Mouse (Mus musculus): ENCODE results near the gene Trip10. TPM values are rescaled to one million over a fixed set of nuclear protein-coding genes. Genes with fewer than 3 reads are reported as not detected.
A peak's percentile ranks its signal among the peaks of the same experiment; 100 is the strongest.

The Trip10 gene
- total and polyA plus RNA-seq, 3 experiments, result 10.9 to 20.8 TPM; not detected in 1

GRCm38 (mm10) chr17:57221911-57222310 is 27.3 kb upstream of the Trip10 start:
- H3K27ac ChIP-seq (ENCODE audit: control insufficient read depth, low read depth, low read length), result no peak overlapping the region
- no peak for DNase-seq (ENCODE audit: low read depth, low spot score)
- no peaks in the 10 kb centered on the region for H3K27me3 ChIP-seq (ENCODE audit: control insufficient read depth in 1 of 2, insufficient read depth in 2 of 2, low read length in 2 of 2)
- H3K36me3 ChIP-seq (ENCODE audit: control insufficient read depth in 1 of 2, insufficient read depth in 2 of 2, low read length in 2 of 2), result peaks cover 0 to 10% of the 10 kb centered on the region in 2 experiments; a peak in 2 of 4 replicates
- no peak for TF ChIP-seq TAL1 (IDR thresholded peaks at IDR 0.05; ENCODE audit: low read length)
- no peak for TF ChIP-seq GABPA (IDR thresholded peaks at IDR 0.05; ENCODE audit: low read depth, low read length)
- H3K79me2 ChIP-seq (ENCODE audit: control insufficient read depth, insufficient read depth, low read length, poor library complexity), result no peaks in the 10 kb centered on the region
- no peak overlapping the region for H3K9ac ChIP-seq (ENCODE audit: control insufficient read depth, low read depth, low read length, poor library complexity, severe bottlenecking)
- H3K9me3 ChIP-seq (replicated peaks; ENCODE audit: insufficient read depth, low read length), result no peaks in the 10 kb centered on the region
- no peak overlapping the region for H3K4me3 ChIP-seq (ENCODE audit: control insufficient read depth in 1 of 2, insufficient read depth in 1 of 2, low read depth in 2 of 2, low read length in 2 of 2)
- peaks cover 0 to 23% of the 10 kb centered on the region in 2 experiments; a peak in 2 of 4 replicates for H3K4me1 ChIP-seq (ENCODE audit: control insufficient read depth in 1 of 2, insufficient read depth in 2 of 2, low read length in 2 of 2)

GRCm38 (mm10) chr17:57223313-57223712 is 25.9 kb upstream of the Trip10 start:
- H3K9me3 ChIP-seq (replicated peaks; ENCODE audit: insufficient read depth, low read length), result no peaks in the 10 kb centered on the region
- H3K27ac ChIP-seq (ENCODE audit: control insufficient read depth, low read depth, low read length), result no peak overlapping the region
- peaks cover 0 to 10% of the 10 kb centered on the region in 2 experiments; a peak in 2 of 4 replicates for H3K36me3 ChIP-seq (ENCODE audit: control insufficient read depth in 1 of 2, insufficient read depth in 2 of 2, low read length in 2 of 2)
- H3K4me3 ChIP-seq (ENCODE audit: control insufficient read depth in 1 of 2, insufficient read depth in 1 of 2, low read depth in 2 of 2, low read length in 2 of 2), result no peak overlapping the region
- DNase-seq (ENCODE audit: low read depth, low spot score), result peak; percentile 73
- H3K27me3 ChIP-seq (ENCODE audit: control insufficient read depth in 1 of 2, insufficient read depth in 2 of 2, low read length in 2 of 2), result no peaks in the 10 kb centered on the region
- peak; percentile 66; the same call in 1 of the 2 replicates for TF ChIP-seq SIN3A (IDR thresholded peaks at IDR 0.05; ENCODE audit: low read length)
- no peak for TF ChIP-seq CHD1 (IDR thresholded peaks at IDR 0.05; ENCODE audit: low read depth, low read length)
- TF ChIP-seq POLR2A (IDR thresholded peaks at IDR 0.05; ENCODE audit: control insufficient read depth in 1 of 2, insufficient read depth in 1 of 2, low read depth in 1 of 2, low read length in 2 of 2, poor library complexity in 1 of 2), result no peak
- TF ChIP-seq BHLHE40 (IDR thresholded peaks at IDR 0.05; ENCODE audit: borderline replicate concordance, low read depth, low read length), result peak; percentile 88
- TF ChIP-seq RCOR1 (IDR thresholded peaks at IDR 0.05; ENCODE audit: low read depth, low read length), result peak; percentile 40; the same call in 1 of the 2 replicates
- peak; percentile 85 for TF ChIP-seq GATA1 (IDR thresholded peaks at IDR 0.05; ENCODE audit: low read depth, low read length)
- no peak for TF ChIP-seq USF1 (IDR thresholded peaks at IDR 0.05; ENCODE audit: low read depth, low read length)
- TF ChIP-seq TAL1 (IDR thresholded peaks at IDR 0.05; ENCODE audit: low read length), result 0 out of 2 replicates have a peak, but pooled peaks have one; percentile 18
- TF ChIP-seq ELF1 (IDR thresholded peaks at IDR 0.05; ENCODE audit: low read depth, low read length), result 0 out of 2 replicates have a peak, but pooled peaks have one; percentile 32
- TF ChIP-seq EP300 (IDR thresholded peaks at IDR 0.05; ENCODE audit: low read depth in 1 of 2, low read length in 2 of 2), result peak; percentile 75 to 86
- no peaks in the 10 kb centered on the region for H3K79me2 ChIP-seq (ENCODE audit: control insufficient read depth, insufficient read depth, low read length, poor library complexity)
- peaks cover 0 to 23% of the 10 kb centered on the region in 2 experiments; a peak in 2 of 4 replicates for H3K4me1 ChIP-seq (ENCODE audit: control insufficient read depth in 1 of 2, insufficient read depth in 2 of 2, low read length in 2 of 2)
- H3K9ac ChIP-seq (ENCODE audit: control insufficient read depth, low read depth, low read length, poor library complexity, severe bottlenecking), result peak overlapping the region; percentile 20

GRCm38 (mm10) chr17:57227468-57227867 is 21.8 kb upstream of the Trip10 start:
- no peak for DNase-seq (ENCODE audit: low read depth, low spot score)
- H3K9ac ChIP-seq (ENCODE audit: control insufficient read depth, low read depth, low read length, poor library complexity, severe bottlenecking), result no peak overlapping the region
- peaks cover 0 to 16% of the 10 kb centered on the region in 2 experiments; a peak in 2 of 4 replicates for H3K36me3 ChIP-seq (ENCODE audit: control insufficient read depth in 1 of 2, insufficient read depth in 2 of 2, low read length in 2 of 2)
- H3K79me2 ChIP-seq (ENCODE audit: control insufficient read depth, insufficient read depth, low read length, poor library complexity), result no peaks in the 10 kb centered on the region
- H3K4me3 ChIP-seq (ENCODE audit: control insufficient read depth in 1 of 2, insufficient read depth in 1 of 2, low read depth in 2 of 2, low read length in 2 of 2), result no peak overlapping the region
- H3K27me3 ChIP-seq (ENCODE audit: control insufficient read depth in 1 of 2, insufficient read depth in 2 of 2, low read length in 2 of 2), result no peaks in the 10 kb centered on the region
- peaks cover 4 to 24% of the 10 kb centered on the region in 2 experiments for H3K4me1 ChIP-seq (ENCODE audit: control insufficient read depth in 1 of 2, insufficient read depth in 2 of 2, low read length in 2 of 2)
- TF ChIP-seq UBTF (IDR thresholded peaks at IDR 0.05; ENCODE audit: borderline replicate concordance, insufficient read depth, low read depth, low read length) (no peak), GABPA (IDR thresholded peaks at IDR 0.05; ENCODE audit: low read depth, low read length) (no peak), MEF2A (IDR thresholded peaks at IDR 0.05; ENCODE audit: extremely low read depth, insufficient replicate concordance, low read depth, low read length, poor library complexity, severe bottlenecking) (no peak), TAL1 (IDR thresholded peaks at IDR 0.05; ENCODE audit: low read length) (no peak), MAFK (IDR thresholded peaks at IDR 0.05; ENCODE audit: borderline replicate concordance, low read depth, low read length) (no peak), E2F4 (IDR thresholded peaks at IDR 0.05; ENCODE audit: borderline replicate concordance, low read depth, low read length) (no peak), ZMIZ1 (IDR thresholded peaks at IDR 0.05; ENCODE audit: low read depth, low read length) (no peak), MXI1 (IDR thresholded peaks at IDR 0.05; ENCODE audit: low read depth, low read length) (no peak), ZNF384 (IDR thresholded peaks at IDR 0.05; ENCODE audit: low read depth, low read length) (no peak), CHD2 (IDR thresholded peaks at IDR 0.05; ENCODE audit: low read length) (no peak), HCFC1 (IDR thresholded peaks at IDR 0.05; ENCODE audit: low read depth, low read length) (no peak), POLR2A (IDR thresholded peaks at IDR 0.05; ENCODE audit: control insufficient read depth in 1 of 2, insufficient read depth in 1 of 2, low read depth in 1 of 2, low read length in 2 of 2, poor library complexity in 1 of 2) (no peak), MAX (IDR thresholded peaks at IDR 0.05; ENCODE audit: low read length) (no peak), CHD1 (IDR thresholded peaks at IDR 0.05; ENCODE audit: low read depth, low read length) (no peak), TBP (IDR thresholded peaks at IDR 0.05; ENCODE audit: low read depth, low read length) (no peak), ETS1 (IDR thresholded peaks at IDR 0.05; ENCODE audit: low read depth, low read length) (no peak), USF1 (IDR thresholded peaks at IDR 0.05; ENCODE audit: low read depth, low read length) (no peak)
- no peak overlapping the region for H3K27ac ChIP-seq (ENCODE audit: control insufficient read depth, low read depth, low read length)
- no peaks in the 10 kb centered on the region for H3K9me3 ChIP-seq (replicated peaks; ENCODE audit: insufficient read depth, low read length)

All from MEL (cell line).